Mouse (Mus musculus) limb, embryonic 10.5 days (tissue): Measurements from ENCODE around the gene Zfp652. TPM values are rescaled to one million over a fixed set of nuclear protein-coding genes. Genes with fewer than 3 reads are reported as not detected.

Experiments
- DNase-seq: peaks from one replicate; pipeline ENCODE4 v3.0.0-alpha.2; 2017; ENCODE audit warnings: low spot score
- H3K27ac ChIP-seq: fragments of 300-500 bp; sonication (generic); 2 replicates; pipeline ENCODE4 v1.5.1; 2016; ENCODE audit warnings: mild to moderate bottlenecking
- H3K27me3 ChIP-seq: fragments of 300-500 bp; sonication (generic); 2 replicates; pipeline ENCODE4 v1.6.1; 2016; ENCODE audit warnings: low read depth, mild to moderate bottlenecking; ENCODE audit not compliant: poor library complexity, severe bottlenecking
- H3K36me3 ChIP-seq: fragments of 300-500 bp; sonication (generic); 2 replicates; pipeline ENCODE4 v1.6.1; 2016; ENCODE audit warnings: mild to moderate bottlenecking, moderate library complexity
- H3K4me1 ChIP-seq: fragments of 300-500 bp; sonication (generic); 2 replicates; pipeline ENCODE4 v1.6.1; 2016
- H3K4me3 ChIP-seq: fragments of 300-500 bp; sonication (generic); 2 replicates; pipeline ENCODE4 v1.5.1; 2016; ENCODE audit warnings: mild to moderate bottlenecking, moderate library complexity
- H3K9me3 ChIP-seq: fragments of 300-500 bp; sonication (generic); replicated peaks from 2 replicates; pipeline ENCODE4 v1.6.1; 2016; ENCODE audit warnings: mild to moderate bottlenecking
- WGBS: fragments of 180-500 bp; shearing (Covaris S2); methylation state at CpG from one replicate; pipeline ENCODE4 v1.1.7; 2016; 5-methylcytosine and 5-hydroxymethylcytosine counted together
- polyA plus RNA-seq: library from polyadenylated mRNA; unstranded; fragments of >200 nt; fragmentation: Nextera tagmentation; extraction: Ambion mirVana; gene quantifications from 2 replicates; pipeline ENCODE4 v1.2.1, GENCODE M21; 2016

Zfp652 gene
- polyA plus RNA-seq, 1 experiment from 2014 or later = 21.5 TPM

DNA sequence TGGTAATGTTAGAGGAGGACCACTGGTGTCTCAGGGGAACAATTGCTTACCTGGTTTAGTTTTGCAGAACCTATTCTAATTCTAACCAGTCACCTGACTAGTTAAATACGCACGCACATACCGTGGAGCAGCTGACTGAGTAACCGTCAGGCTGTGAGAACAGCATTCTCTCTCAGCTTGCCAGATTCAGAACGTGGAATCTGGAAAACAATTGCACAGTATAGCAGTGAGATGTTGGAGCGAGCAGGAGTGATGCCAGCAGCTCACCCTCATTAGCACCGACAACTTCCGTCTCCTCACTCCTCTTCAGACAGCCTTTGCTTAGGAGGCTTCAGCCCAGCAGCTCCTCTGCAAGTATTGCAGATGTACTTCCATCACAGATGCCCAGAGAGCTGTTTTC, 3.7 kb downstream of the Zfp652 start:
- H3K4me3 ChIP-seq = no peak overlapping the region
- no peak for DNase-seq
- peaks cover 2% of the 10 kb centered on the region; the same call in 1 of the 2 replicates for H3K36me3 ChIP-seq
- no peak overlapping the region for H3K27ac ChIP-seq
- H3K9me3 ChIP-seq = no peaks in the 10 kb centered on the region
- peaks cover 31% of the 10 kb centered on the region for H3K4me1 ChIP-seq
- 75% methylated on average over 8 of the region's 8 CpGs for WGBS
- no peaks in the 10 kb centered on the region for H3K27me3 ChIP-seq

DNA sequence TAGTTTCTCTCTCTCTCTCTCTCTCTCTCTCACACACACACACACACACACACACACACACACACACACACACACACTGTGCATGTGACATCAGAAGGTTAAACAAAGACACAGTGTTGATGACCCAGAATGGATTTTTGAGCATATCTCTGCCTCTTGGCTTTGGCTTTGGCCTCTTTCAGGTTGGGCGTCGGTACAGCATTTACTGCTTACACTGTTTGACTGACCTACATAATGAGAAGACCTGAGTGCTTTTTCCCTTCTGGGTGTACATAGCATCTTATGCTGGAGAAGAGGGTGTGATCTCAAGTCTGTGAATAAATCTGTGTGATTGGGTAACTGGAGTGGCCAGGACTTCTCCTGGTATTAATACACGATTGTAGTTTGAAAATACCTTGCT, 6.9 kb downstream of the Zfp652 start:
- Histone ChIP-seq H3K4me1 (peaks cover 16% of the 10 kb centered on the region), H3K27me3 (no peaks in the 10 kb centered on the region), H3K4me3 (no peak overlapping the region), H3K36me3 (peaks cover 2% of the 10 kb centered on the region; the same call in 1 of the 2 replicates), H3K27ac (no peak overlapping the region), H3K9me3 (no peaks in the 10 kb centered on the region)
- no peak for DNase-seq
- 96% methylated on average over 3 of the region's 3 CpGs for WGBS

DNA sequence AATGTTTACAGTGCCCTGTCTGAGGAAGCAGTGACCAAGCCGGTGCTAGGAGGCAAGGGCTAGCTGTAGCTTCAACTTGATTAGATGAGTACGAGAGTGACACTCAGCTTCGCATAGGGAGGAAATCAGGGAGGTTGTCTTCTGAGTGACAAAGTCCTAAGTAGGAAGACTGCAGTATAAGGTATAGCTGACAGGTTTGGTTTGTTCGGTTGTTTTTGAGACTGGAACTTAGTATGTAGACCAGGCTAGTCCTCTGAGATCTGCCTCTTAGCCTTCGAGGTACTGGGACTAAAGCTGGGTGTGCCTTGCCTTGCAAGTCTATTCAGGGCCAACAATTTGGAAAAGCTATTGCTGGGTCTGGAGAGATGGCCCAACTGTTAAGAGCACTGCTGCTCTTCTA, 10.8 kb downstream of the Zfp652 start, which contains the start of gene B130006D01Rik:
Gene B130006D01Rik, plus strand, starts transcription at position 301 of the 400 bp plus-strand sequence.
- peaks cover 2% of the 10 kb centered on the region; the same call in 1 of the 2 replicates for H3K36me3 ChIP-seq
- no peak within 1 kb of the TSS for H3K27ac ChIP-seq
- no peaks in the 10 kb centered on the region for H3K9me3 ChIP-seq
- H3K4me1 ChIP-seq = no peaks in the 10 kb centered on the region
- H3K4me3 ChIP-seq = no peak within 1 kb of the TSS
- DNase-seq = no peak
- 95% methylated on average over 5 of the region's 5 CpGs for WGBS
- no peaks in the 10 kb centered on the region for H3K27me3 ChIP-seq

DNA sequence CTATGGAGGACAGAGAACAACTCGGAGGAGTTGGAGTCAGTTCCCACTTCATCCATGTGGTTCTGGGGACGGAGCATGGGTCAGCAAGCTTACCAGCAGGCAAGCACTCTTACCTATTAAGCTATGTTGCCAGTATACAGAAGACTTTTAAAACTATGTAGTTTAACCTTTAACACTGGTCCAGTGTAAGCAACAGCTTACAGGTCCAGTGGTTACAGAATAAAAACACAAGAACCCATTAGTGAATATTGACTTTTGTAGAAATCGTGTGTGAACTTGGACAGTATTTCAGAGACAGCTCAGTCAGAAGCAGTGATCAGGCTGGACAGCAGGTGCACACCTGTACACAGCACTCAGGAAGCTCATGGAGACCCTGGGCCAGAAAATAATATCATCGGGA, 12.0 kb downstream of the Zfp652 start:
- peaks cover 2% of the 10 kb centered on the region; the same call in 1 of the 2 replicates for H3K36me3 ChIP-seq
- DNase-seq = no peak
- 93% methylated on average over 4 of the region's 4 CpGs for WGBS

DNA sequence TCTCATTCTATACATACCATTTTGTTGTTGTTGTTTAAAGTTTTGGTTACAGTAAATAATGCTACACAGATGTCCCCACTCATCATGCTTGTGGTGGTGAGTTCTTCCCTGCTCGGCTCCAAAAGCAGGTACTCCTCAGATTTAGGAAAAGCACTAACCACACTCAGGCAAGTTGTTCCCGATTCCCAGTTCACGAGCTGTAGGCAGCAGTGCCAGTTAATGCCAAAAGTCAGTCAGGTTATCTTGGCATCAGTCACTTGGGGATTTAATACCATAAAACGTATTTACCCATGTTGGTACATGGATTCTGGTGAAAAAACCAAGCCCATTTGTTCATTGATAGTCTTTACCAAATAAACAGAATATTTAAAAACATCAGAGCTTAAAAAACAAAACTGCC, 13.7 kb downstream of the Zfp652 start:
- no peaks in the 10 kb centered on the region for H3K27me3 ChIP-seq
- H3K9me3 ChIP-seq = no peaks in the 10 kb centered on the region
- DNase-seq = no peak
- H3K4me1 ChIP-seq = no peaks in the 10 kb centered on the region
- H3K4me3 ChIP-seq = no peak overlapping the region
- no peak overlapping the region for H3K27ac ChIP-seq
- H3K36me3 ChIP-seq = no peaks in the 10 kb centered on the region
- WGBS = 87% methylated on average over 4 of the region's 4 CpGs

More for the DNA sequence above, 12.0 kb downstream of the Zfp652 start:
- no peaks in the 10 kb centered on the region for H3K27me3 ChIP-seq
- H3K4me1 ChIP-seq = no peaks in the 10 kb centered on the region
- no peak overlapping the region for H3K27ac ChIP-seq
- no peaks in the 10 kb centered on the region for H3K9me3 ChIP-seq
- no peak overlapping the region for H3K4me3 ChIP-seq

DNA sequence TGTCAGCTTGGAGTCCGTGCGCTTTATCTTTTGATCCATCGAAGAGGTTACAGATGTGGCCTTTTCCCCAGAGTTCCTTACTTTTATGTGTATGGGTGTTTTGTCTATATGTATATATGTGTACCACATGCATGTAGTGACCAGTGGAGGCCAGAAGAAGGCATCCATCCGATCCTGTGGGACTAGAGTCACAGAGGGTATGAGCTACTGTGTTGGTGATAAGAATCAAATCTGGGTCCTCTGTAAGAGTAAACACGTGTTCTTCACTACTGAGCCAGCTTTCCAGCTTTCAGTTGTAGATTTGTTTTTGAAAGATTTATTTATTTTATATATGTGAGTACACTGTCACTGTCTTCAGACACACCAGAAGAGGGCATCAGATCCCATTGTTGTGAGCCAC, 15.5 kb downstream of the Zfp652 start:
- DNase-seq = no peak
- 91% methylated on average over 5 of the region's 5 CpGs for WGBS
- Histone ChIP-seq H3K9me3 (no peaks in the 10 kb centered on the region), H3K36me3 (no peaks in the 10 kb centered on the region), H3K4me1 (no peaks in the 10 kb centered on the region), H3K27ac (no peak overlapping the region), H3K4me3 (no peak overlapping the region), H3K27me3 (no peaks in the 10 kb centered on the region)

DNA sequence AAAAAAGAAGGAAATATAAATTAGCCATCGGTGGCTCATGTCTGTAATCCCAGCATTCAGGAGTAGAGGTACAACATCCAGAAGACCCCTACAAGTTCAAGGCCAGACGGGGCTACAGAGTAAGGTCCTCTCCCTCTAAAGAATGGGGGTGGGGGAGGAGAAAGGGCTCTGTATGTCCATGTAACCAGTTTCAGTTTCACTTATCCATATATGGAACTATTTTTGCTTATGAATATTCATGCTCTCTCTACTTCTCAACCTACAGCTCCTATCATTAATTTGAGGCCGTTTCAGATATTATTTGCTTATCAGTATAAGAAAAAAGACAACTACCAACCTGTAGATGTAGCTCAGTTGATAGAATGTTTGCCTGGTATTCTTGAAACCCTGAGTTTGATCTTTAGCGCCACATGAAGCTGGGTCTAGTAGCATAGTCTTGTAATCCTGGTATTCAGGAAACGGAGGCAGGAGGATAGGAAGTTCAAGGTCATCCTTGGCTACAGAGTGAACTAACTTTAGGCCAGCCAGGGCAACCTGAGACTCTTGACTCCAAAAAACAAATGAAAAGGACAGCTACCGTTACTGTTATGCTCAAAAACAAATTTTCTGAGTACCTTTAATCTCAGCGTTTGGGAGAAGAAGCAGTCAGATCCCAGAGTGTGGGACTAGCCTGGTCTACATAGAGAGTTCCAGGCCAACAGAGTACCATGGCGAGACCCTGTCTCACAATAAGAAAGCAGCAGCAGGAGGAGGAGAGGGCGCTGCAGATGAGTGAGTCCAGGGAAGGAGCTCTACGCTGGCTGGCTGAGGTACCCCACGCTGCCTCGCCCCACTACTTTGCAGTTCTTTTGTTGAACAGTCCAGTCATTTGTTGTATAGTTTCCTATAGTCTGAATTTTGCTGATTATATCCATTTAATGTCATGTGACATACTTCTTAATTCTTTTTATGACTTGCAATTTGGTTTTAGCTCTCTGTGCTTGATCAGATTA, 16.7 kb downstream of the Zfp652 start:
- Histone ChIP-seq H3K27ac (no peak overlapping the region), H3K4me3 (no peak overlapping the region), H3K27me3 (no peaks in the 10 kb centered on the region), H3K4me1 (no peaks in the 10 kb centered on the region), H3K9me3 (no peaks in the 10 kb centered on the region), H3K36me3 (no peaks in the 10 kb centered on the region)
- WGBS = 86% methylated on average over 12 of the region's 12 CpGs
- no peak for DNase-seq

DNA sequence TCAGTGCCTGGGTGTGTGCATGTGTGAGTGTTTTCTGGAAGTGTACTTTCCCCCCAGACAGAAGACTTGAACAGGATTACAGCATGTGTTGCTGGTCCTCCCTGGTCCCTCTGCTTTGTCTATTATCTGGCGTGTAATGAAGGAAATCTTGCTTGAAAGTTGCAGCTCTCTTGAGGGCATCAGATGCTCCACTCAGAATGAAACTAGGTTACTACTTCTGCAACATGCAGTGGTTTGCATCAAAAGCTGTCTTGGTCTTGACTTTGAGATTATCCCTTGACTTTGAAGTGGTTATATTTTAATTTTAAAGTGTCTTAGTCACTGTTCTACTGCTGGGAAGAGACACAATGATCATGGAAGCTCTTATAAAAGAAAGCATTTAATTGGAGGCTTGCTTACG, 22.0 kb downstream of the Zfp652 start:
- Histone ChIP-seq H3K9me3 (no peaks in the 10 kb centered on the region), H3K27me3 (no peaks in the 10 kb centered on the region), H3K4me1 (no peaks in the 10 kb centered on the region), H3K27ac (no peak overlapping the region), H3K4me3 (no peak overlapping the region), H3K36me3 (no peaks in the 10 kb centered on the region)
- 96% methylated on average over 2 of the region's 2 CpGs for WGBS
- DNase-seq = no peak

DNA sequence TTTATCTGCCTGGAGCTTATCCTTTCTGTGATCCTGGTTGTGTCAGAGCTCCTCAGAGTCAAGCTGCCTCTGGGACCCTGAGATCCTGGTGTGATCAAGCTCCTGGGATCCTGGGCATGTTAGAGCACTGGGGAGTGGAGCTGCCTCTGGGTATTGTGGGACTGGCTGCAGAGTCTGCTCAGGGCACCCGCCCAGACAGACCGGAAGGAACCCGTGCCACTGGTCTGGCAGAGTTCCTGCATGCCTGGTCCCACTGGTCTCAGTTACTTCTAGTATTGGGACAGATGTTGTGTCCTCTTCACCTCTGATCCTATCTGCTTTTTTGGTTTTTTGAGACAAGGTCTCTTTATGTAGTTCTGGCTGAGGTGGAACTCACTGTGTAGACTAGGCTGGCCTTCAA, 25.3 kb downstream of the Zfp652 start:
- DNase-seq = no peak
- Histone ChIP-seq H3K9me3 (no peaks in the 10 kb centered on the region), H3K36me3 (no peaks in the 10 kb centered on the region; the same call in 1 of the 2 replicates), H3K4me1 (no peaks in the 10 kb centered on the region), H3K27ac (no peak overlapping the region), H3K4me3 (no peak overlapping the region), H3K27me3 (no peaks in the 10 kb centered on the region)
- WGBS = 92% methylated on average over 3 of the region's 3 CpGs

DNA sequence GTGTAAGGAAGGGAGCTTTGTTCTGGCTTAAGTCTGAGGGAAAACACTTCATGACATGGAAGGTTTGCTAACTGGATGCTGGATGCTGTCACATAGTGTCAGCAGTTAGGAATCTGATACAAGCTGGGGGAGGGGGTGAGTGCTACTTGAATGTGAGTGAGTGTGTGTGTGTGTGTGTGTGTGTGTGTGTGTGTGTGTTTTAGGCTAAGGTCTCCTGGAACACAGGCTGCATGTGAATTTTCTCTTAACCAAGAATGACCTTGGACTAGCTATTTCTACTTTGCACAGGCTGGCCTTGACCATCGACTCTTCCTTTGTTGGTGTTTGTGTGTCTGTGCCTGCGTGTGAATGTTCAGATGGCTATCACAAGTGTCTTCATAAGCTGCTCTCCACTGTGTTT, 32.0 kb downstream of the Zfp652 start:
- DNase-seq = no peak
- 96% methylated on average over 2 of the region's 2 CpGs for WGBS
- no peak overlapping the region for H3K27ac ChIP-seq
- no peaks in the 10 kb centered on the region for H3K9me3 ChIP-seq
- H3K4me3 ChIP-seq = no peak overlapping the region
- no peaks in the 10 kb centered on the region for H3K4me1 ChIP-seq
- no peaks in the 10 kb centered on the region for H3K27me3 ChIP-seq
- peaks cover 23% of the 10 kb centered on the region for H3K36me3 ChIP-seq

DNA sequence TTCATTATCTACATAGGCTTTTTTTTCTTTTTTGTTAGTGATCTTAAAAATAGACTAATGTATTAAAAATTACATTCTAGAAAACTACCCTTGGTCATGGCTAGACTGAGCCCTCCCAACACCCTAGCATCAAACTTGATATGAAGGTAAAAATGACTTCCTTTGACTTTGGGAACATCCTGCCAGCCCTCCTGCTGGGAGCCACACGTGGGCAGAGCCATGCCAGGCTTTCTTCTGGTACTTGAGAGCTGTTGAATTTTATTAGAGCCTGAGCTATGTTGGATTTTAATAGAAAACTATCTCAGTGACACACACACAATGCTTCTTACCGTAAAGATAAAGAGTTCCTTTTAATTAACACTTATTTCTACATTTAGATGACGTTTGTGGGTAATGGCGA, 34.3 kb downstream of the Zfp652 start:
- H3K36me3 ChIP-seq = peaks cover 38% of the 10 kb centered on the region
- no peaks in the 10 kb centered on the region for H3K9me3 ChIP-seq
- 88% methylated on average over 4 of the region's 4 CpGs for WGBS
- no peak for DNase-seq
- H3K27me3 ChIP-seq = no peaks in the 10 kb centered on the region
- no peak overlapping the region for H3K4me3 ChIP-seq
- no peak overlapping the region for H3K27ac ChIP-seq
- H3K4me1 ChIP-seq = no peaks in the 10 kb centered on the region

DNA sequence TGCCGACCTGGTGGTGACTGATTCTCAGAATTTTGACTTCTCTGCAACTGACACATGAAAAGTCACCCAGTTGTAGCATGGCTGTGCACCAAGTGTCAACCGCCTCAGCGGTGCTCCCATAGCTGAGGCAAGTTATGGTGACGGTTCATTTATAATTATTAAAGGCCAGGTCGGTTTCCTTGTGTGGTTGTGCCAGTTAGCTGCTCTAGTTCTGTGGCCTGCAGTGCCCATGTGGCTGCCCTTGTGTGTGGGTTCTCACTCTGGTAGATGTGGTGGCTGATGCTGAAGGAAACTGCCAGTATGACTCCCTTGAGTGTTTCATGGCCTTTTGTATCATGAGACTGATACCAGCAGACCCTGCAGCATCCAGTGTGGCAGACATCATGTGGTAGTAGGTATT, 35.9 kb downstream of the Zfp652 start:
- Histone ChIP-seq H3K27me3 (no peaks in the 10 kb centered on the region), H3K4me1 (no peaks in the 10 kb centered on the region), H3K4me3 (no peak overlapping the region), H3K36me3 (peaks cover 47% of the 10 kb centered on the region), H3K27ac (no peak overlapping the region), H3K9me3 (no peaks in the 10 kb centered on the region)
- DNase-seq = no peak
- 92% methylated on average over 5 of the region's 5 CpGs for WGBS

DNA sequence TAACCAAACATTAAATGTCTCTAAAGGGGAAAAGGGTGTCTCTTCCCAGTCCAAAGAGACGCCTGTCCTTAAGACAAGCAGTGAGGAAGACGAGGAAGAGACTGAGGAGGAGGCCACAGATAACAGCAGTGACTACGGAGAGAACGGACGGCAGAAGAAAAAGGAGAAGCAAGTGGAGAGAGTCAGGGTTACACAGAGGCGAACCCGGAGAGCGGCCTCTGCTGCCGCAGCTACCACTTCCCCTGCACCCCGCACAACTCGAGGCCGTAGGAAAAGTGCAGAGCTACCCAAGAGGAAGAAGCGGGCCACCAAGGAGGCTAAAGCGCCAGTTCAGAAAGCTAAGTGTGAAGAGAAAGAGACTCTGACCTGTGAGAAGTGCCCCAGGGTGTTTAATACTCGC, 37.1 kb downstream of the Zfp652 start:
- no peaks in the 10 kb centered on the region for H3K9me3 ChIP-seq
- H3K27me3 ChIP-seq = no peaks in the 10 kb centered on the region
- no peak for DNase-seq
- H3K27ac ChIP-seq = no peak overlapping the region
- H3K36me3 ChIP-seq = peaks cover 54% of the 10 kb centered on the region
- no peaks in the 10 kb centered on the region for H3K4me1 ChIP-seq
- WGBS = 90% methylated on average over 15 of the region's 15 CpGs
- no peak overlapping the region for H3K4me3 ChIP-seq
